Mouse (Mus musculus) lung, postnatal 4 days (tissue): ENCODE measurements around the gene Slco2b1.
A peak's percentile ranks its signal among the peaks of the same experiment; 100 is the strongest.

Source experiments
- DNase-seq, 2 experiments: peaks; one replicate each; pipeline ENCODE4 v3.0.0; 2021

Gene Slco2b1

DNA sequence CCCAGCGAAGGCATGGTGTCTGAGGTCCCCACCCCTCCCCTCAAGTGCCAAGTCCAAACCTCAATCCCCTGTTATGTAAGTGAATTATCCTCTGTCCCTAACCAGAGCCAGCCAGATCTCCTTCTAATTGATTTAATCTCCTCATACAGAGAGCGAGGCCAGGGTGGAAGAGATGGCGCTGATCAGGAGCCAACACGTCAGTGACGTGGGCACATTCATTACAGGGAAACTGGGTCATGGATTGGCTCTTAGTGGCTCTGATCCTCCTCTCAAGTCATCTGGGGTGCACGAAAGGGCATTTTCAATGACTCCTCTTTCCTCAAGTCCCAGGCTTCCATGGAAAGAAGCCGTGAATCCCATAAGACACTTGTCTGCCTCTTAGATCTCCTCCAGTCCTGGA, 66.4 kb downstream of the Slco2b1 start:
- DNase-seq, result no peak

DNA sequence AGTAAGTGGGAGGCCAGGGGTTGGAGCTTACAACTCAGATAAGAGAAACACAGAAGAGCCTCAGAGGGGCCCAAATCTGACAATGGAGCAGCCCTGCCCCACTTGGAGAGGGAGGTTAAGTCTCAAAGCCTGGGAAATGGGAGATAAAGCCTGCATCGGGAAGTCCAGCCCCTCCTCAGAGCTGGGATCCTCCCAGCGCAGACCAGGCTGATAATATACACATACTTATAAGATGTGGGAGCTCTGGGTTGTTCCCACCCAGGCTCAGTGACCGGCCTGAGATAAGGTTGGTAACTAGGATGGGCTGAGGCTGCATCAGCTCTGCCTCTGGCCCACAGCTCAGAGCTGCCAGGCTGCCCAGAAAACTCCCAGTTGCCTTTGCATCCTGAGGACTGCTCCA, 69.1 kb downstream of the Slco2b1 start:
- DNase-seq, result peak in 1 of 2 experiments; percentile 12

DNA sequence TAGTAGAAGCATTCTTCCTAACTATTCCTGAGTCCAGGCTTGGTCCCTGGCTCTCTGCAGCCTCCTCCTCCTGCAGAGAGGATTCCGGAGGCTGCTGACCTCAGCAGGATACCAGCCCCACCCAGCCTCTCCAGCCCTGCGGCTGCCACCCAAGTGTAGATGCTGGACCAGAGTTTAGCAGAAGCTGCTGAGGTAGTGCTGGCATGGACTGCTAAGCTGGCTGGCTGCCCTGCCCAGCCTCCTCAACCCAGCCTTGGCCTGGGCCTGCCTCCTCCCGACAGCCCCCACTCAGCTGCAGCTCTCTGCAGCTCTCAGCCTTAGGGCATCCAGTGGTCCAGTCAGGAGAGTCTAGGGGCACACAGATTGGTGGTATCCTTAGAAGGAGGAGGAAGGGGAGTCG, 69.9 kb downstream of the Slco2b1 start:
- DNase-seq, result peak in 1 of 2 experiments; percentile 33

DNA sequence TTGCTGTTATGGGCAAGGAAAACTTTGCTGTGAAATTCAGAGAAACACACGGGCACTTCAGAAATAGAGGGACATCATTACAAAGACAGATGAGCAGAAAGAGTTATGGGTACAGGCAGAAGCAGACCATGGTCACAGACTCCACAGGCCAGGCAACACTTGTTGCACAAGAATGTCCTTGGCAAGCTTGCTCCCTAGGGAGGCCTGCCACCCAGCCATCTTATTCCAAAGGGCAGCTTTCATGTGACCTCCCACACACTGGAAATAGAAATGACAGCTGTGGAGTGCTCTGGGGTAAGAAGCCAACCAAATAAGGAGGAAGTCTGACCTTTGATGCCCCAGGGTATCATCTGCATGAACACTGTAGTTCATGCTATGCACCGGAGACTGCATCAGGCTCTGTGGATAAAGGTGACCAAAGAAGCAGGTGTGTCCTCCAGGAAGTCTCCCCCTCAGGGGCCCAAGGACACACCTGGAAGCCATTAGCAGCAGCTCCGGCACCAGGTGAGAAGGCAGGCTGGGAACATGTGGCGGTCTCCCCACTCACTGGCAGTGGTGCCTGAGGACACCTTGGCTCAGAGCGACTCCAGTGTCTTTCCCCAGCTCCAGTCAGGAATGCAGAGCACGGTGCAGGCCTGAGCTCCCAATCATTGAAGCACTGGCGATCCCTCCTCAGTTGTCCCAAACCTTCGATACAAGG, 77.0 kb downstream of the Slco2b1 start:
- no peak for DNase-seq

DNA sequence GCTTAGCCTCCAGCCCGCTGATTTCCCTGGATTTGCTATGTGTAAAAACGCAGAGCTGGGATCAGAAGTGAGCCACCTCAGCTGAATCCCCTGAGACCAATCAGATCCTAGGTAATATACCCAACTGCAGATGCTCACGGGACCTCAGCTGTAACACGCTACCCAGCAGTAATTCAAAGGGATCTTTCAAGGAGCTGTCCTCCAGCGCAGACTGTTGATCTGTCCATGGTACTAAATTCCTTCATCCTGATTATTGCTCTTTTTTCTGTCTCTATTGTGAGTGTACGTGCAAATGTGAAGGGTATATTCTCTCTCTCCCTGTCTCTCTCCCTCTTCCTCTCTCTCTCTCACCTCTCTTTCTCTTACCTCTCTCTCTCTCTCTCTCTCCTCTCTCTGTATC, 78.9 kb downstream of the Slco2b1 start:
- no peak for DNase-seq

DNA sequence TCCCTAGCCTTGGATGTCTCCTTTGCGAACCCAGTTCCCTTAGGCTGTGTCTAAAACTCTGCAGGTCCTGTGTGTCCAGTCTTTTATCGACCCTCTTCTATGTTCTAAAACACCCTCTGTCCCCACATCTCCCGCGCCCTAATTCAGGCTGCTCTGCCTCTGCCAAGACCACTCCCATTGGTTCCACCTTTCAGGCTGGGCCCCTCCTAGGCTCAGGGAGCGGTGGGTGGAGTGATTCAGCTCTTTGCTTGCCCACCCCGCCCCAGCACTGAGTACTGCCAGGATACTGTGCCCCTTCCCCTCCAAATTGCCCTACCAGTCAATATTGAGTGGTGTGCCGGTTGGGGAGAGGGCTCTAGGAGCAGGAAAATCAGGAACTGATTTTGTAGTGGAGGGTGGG, 83.8 kb downstream of the Slco2b1 start:
- peak in 1 of 2 experiments; percentile 17 for DNase-seq

DNA sequence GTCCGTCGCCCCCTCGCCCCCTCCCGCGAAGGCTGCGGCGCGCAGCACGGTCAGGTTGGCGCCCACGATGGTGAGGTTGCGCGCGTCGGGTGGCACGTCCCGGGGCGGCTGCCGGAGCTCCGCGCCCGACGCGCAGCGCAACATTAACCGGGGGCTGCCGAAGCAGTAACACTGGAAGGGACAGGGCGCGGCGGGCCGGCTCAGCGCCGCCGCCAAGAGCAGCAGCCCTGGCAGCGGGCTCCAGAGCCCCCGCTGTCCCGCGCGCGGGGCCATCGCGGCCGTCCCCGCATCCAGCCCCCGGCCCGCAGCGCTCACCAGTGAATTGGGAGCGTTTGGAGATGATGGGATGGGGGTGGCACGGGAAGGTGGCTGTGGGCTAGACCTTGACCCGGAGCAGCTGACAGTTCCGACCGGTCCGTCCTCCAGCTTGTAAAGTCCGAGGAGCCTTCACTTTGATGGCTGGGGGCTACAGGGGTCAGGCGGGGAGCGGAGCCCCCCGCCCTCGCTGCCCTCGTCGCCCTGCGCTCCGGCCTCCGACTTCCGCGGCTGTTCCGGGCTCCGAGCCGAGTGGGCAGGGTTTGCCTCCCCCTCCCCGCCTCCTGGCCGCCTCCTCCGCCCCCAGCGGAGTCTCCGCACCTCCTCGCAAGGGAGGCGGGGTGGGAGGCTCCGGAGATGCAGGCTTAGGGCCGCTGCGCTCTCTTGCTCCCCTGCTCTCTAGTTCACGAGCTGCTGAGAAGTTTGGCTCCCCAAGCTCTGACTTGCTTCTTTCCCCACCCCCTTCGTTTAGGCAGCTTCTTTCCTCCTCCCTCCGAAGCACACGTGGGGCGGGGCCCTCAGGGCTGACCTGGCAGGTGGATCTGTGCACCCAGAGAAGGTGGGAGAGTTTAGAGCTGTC, 84.5 kb downstream of the Slco2b1 start, which contains the start of gene Tpbgl:
TSS of gene Tpbgl (minus strand) at position 728 of the 895 bp plus-strand sequence.
- peak; percentile 45 to 68 for DNase-seq

DNA sequence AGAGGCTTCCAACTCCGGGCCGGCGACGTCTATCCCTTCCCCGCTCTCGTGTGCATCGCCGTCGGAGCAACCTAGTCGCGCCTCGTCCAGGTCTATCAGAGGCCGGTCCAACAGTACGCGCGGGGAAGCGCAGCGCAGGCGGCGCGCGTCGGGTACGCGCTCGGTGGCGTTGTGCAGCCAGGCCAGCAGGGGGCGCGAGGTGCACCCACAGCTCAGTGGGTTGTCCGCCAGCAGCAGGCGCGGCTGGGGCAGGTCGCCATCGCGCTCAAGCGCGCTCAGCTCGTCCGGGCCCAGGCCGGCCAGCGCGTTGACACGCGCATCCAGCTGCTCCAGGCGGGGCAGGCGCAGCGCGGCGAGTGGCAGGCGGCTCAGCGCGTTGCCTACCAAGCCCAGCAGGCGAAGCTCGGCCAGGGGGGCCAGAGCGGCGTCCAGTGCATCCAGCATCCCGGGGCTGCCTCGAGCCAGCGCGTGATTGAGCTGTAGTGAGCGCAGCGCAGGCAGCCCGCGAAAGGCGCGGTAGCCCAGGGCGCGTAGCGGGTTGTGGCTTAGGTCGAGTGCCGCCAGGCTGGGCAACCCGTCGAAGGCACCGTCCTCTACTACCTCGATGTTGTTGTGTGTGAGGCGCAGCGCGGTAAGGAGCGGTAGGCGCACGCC, 85.3 kb downstream of the Slco2b1 start:
- peak; percentile 90 to 92 for DNase-seq

DNA sequence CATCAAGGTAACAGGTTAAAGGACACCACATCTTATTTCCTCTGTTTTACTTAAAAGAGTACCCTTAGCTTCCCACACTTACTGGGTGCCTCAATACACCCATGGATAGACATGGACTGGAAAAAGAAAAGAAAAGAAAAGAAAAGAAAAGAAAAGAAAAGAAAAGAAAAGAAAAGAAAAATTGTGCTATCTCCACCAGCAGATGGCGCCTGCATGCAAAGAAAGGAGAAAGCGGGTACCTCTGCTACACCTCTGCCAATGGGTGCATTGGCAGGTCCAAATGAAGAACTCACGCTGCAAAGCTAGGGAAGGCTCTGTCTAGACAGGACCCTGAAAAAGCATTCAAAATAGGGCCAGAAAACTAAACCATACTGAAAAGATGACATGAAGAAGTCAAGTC, 92.3 kb downstream of the Slco2b1 start:
- DNase-seq, result peak in 1 of 2 experiments; percentile 40

DNA sequence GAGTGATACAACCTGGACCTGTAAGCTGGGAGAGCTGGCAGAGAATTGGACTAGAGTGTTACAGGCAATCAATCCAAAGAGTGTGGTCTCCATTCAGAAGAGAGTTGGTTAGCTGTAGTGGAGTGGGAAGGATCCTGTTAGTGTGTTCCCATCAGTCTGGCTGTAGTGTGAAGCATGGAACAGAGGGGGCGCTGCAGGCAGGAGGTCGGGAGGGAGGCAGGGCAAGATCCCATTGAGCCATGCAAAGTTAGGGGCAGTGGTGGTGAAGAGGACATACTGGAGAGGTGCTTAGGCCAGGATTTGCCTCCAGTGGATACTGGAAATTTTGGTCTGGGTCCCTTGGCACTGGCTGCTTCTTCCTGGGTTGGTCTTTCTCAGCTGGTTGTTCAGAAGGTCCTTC, 92.9 kb downstream of the Slco2b1 start:
- no peak for DNase-seq
